ENCODE assay signal across 9 mouse cellular contexts in the genomic region with DNA sequence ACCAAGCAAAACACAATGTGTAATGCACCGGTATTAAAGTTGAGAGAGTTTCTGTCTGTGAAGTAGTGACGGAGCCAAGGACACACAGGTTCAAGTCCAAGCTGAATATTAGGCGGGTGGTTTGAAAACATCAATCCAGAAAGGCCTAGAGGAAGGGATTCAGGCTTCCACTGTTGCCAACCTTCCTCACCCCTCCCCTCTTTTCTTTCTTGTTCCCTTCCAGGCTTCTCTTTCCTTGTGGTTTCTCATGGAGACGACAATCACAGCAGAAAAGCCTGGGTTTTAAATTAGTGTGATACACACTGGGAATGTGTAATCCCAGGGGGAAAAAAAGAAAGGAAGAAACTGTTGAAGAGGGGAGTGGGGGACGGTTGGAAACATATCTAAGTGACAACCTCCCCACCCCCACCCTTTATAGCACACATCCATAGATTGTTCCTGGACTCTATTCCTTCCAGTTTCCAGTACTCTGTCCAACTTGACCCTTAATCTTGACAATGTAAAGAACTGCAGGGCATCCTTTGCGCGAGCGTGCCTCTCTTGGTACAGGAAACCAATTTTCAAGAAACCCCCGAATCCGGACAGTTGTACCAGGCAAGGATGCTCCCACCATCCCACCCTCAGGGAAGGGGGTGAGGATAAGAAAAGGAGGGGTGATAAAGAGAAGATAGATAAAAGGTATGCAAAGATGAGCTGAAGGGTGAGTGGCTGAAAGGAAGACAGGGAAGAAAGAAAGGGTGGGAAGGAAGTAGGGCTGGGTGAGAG. TPM values are rescaled to one million over a fixed set of nuclear protein-coding genes. Genes with fewer than 3 reads are reported as not detected.
DNase-seq lines count a peak whose midpoint lies in the region; ATAC-seq lines count a peak whose summit lies in the region.
"Had no signal": no experiment of that assay in that cellular context is flagged by ENCODE, and none has a peak within 500 bp of the region (broad histone marks: within the 10 kb centered on the region; RNA-seq: fewer than 3 reads in every experiment).

No protein-coding gene starts in this region.

- H3K4me2 ChIP-seq in heart, embryonic 14.5 days (ENCODE audit: low read length), result peak overlapping the region; percentile 87
- peak overlapping the region; percentile 59 for H3K4me2 ChIP-seq in forebrain, embryonic 12.5 days
- peak overlapping the region; percentile 66 for H3K4me2 ChIP-seq in liver, embryonic 12.5 days

- H3K27me3 ChIP-seq in heart, embryonic 14.5 days (ENCODE audit: control insufficient read depth, insufficient read depth, low read length), result peaks cover 4% of the 10 kb centered on the region; the same call in 1 of the 2 replicates
- no peaks in the 10 kb centered on the region for H3K27me3 ChIP-seq in forebrain, embryonic 12.5 days
- peaks cover 17% of the 10 kb centered on the region for H3K27me3 ChIP-seq in liver, embryonic 12.5 days (replicated peaks)

- ATAC-seq in heart, embryonic 14.5 days (ENCODE audit: insufficient number of reproducible peaks, insufficient read depth, low FRiP score, low read depth), result no peak
- ATAC-seq in forebrain, embryonic 12.5 days (ENCODE audit: low FRiP score), result peak; percentile 28
- no peak for ATAC-seq in liver, embryonic 12.5 days

- peak overlapping the region; percentile 39 to 49 for H3K4me3 ChIP-seq in heart, embryonic 14.5 days (ENCODE audit: control insufficient read depth in 1 of 2, insufficient read depth in 1 of 2, low read depth in 1 of 2, low read length in 2 of 2)
- peak overlapping the region; percentile 64 for H3K4me3 ChIP-seq in forebrain, embryonic 12.5 days (replicated peaks)
- H3K4me3 ChIP-seq in liver, embryonic 12.5 days, result peak overlapping the region; percentile 48; the same call in 1 of the 2 replicates

- intact Hi-C loops in heart, postnatal 10 days (cut with DNase I), result no loop called here

- no peak for DNase-seq in heart, postnatal 10 days
- DNase-seq in Muller cell, postnatal 12 days (ENCODE audit: inconsistent ontology term), result peak; percentile 10
- no peak for DNase-seq in spleen, postnatal 4 days (ENCODE audit: low spot score in 2 of 2)
- DNase-seq in thymus, postnatal 4 days, result no peak
- no peak for DNase-seq in gastrocnemius, postnatal 10 days

- 28% methylated on average over 10 of the region's 10 CpGs for WGBS in heart, embryonic 14.5 days
- WGBS in forebrain, embryonic 12.5 days, result 9% methylated on average over 10 of the region's 10 CpGs
- 26% methylated on average over 10 of the region's 10 CpGs for WGBS in liver, embryonic 12.5 days (ENCODE audit: insufficient replicate concordance)

- no peaks in the 10 kb centered on the region for H3K36me3 ChIP-seq in heart, embryonic 14.5 days (ENCODE audit: control insufficient read depth, insufficient read depth, low read length)
- no peaks in the 10 kb centered on the region for H3K36me3 ChIP-seq in forebrain, embryonic 12.5 days (replicated peaks)
- no peaks in the 10 kb centered on the region for H3K36me3 ChIP-seq in liver, embryonic 12.5 days
- H3K36me3 ChIP-seq: G1E had no signal

- no peak overlapping the region for H3K27ac ChIP-seq in heart, embryonic 14.5 days (replicated peaks in 1 of 2; ENCODE audit: control insufficient read depth in 1 of 2, insufficient read depth in 1 of 2, low read depth in 2 of 2, low read length in 2 of 2)
- H3K27ac ChIP-seq in forebrain, embryonic 12.5 days, result peak overlapping the region; percentile 96
- no peak overlapping the region for H3K27ac ChIP-seq in liver, embryonic 12.5 days

- H3K4me1 ChIP-seq in heart, embryonic 14.5 days (ENCODE audit: control insufficient read depth in 2 of 2, insufficient read depth in 2 of 2, low read length in 2 of 2), result no peaks in the 10 kb centered on the region
- peaks cover 30% of the 10 kb centered on the region for H3K4me1 ChIP-seq in forebrain, embryonic 12.5 days
- H3K4me1 ChIP-seq in liver, embryonic 12.5 days, result 0 out of 2 replicates have a peak, but pooled peaks cover 4% of the 10 kb centered on the region

- H3K9me3 ChIP-seq in heart, embryonic 14.5 days (ENCODE audit: control insufficient read depth, low read length), result no peaks in the 10 kb centered on the region
- no peaks in the 10 kb centered on the region for H3K9me3 ChIP-seq in forebrain, embryonic 12.5 days
- H3K9me3 ChIP-seq in liver, embryonic 12.5 days (replicated peaks), result no peaks in the 10 kb centered on the region

- peak overlapping the region; percentile 21; the same call in 1 of the 2 replicates for H3K9ac ChIP-seq in heart, embryonic 14.5 days (ENCODE audit: low read length)
- peak overlapping the region; percentile 83 for H3K9ac ChIP-seq in forebrain, embryonic 12.5 days
- H3K9ac ChIP-seq in liver, embryonic 12.5 days, result no peak overlapping the region

RNA-seq across cellular contexts. Expression of gene Ctnna2, which starts 0.8 kb away (rescaled TPM):
- polyA plus RNA-seq in heart, embryonic 14.5 days (2014; fragmentation: Nextera tagmentation; extraction: Ambion mirVana), result 1.3 and 1.8 TPM in 2 replicates
- under 1 TPM; 0.10 to 0.36 TPM for total RNA-seq in heart, postnatal 10 days (2021)
- 72.4 and 79.5 TPM in 2 replicates for polyA plus RNA-seq in forebrain, embryonic 12.5 days (2016; fragmentation: Nextera tagmentation; extraction: Ambion mirVana)
- 0.65 and 0.79 TPM in 2 replicates for polyA plus RNA-seq in liver, embryonic 12.5 days (2016; fragmentation: Nextera tagmentation; extraction: Ambion mirVana)
- total RNA-seq in gastrocnemius, postnatal 10 days (2021), result under 1 TPM; 0.66 to 0.72 TPM
- polyA plus RNA-seq: G1E had no signal

Comparison
In these comparisons a context has a peak if more than half of its experiments do, and no peak if none do; other contexts are left out.
1. RNA of gene Ctnna2, which starts 0.8 kb away (polyA plus RNA-seq): 72.4 to 79.5 TPM in forebrain, embryonic 12.5 days; 1.3 to 1.8 TPM in heart, embryonic 14.5 days and 0.65 to 0.79 TPM in liver, embryonic 12.5 days; every median in the first group is over 10 times any median in the second.
2. Peak in every context shown above with its lines, with median percentiles within 50 percentile points of each other: H3K4me2 ChIP-seq and H3K4me3 ChIP-seq.